Mouse (Mus musculus): Measurements from ENCODE around the gene Pcp4.
"Not testable (repeated sequence)": the region's sequence is repeated elsewhere in the genome, so short reads cannot be mapped to it uniquely, and the experiment has no call there.

Pcp4 gene

GRCm38 (mm10) chr16:96467445-96467844 is at the start of gene Pcp4:
Gene Pcp4 (plus strand): TSS chr16:96467606.
- DNase-seq, result peak; percentile 81

GRCm38 (mm10) chr16:96425044-96425443 is 42.4 kb upstream of the Pcp4 start:
- no peak for DNase-seq

- no peak for DNase-seq
Measured at GRCm38 (mm10) chr16:96426671-96427070, 40.7 kb upstream of the Pcp4 start.

GRCm38 (mm10) chr16:96429046-96429445 is 38.4 kb upstream of the Pcp4 start:
- no peak for DNase-seq

- no peak for DNase-seq
Measured at GRCm38 (mm10) chr16:96433266-96433665, 34.1 kb upstream of the Pcp4 start.

GRCm38 (mm10) chr16:96434024-96434785 is 33.2 kb upstream of the Pcp4 start:
- DNase-seq, result no peak

GRCm38 (mm10) chr16:96438946-96439345 is 28.5 kb upstream of the Pcp4 start:
- no peak for DNase-seq

GRCm38 (mm10) chr16:96439682-96440081 is 27.7 kb upstream of the Pcp4 start:
- DNase-seq, result no peak

GRCm38 (mm10) chr16:96440871-96441270 is 26.5 kb upstream of the Pcp4 start:
- DNase-seq, result no peak

- DNase-seq, result no peak
Measured at GRCm38 (mm10) chr16:96441826-96442225, 25.6 kb upstream of the Pcp4 start.

- DNase-seq, result no peak
Measured at GRCm38 (mm10) chr16:96443468-96443867, 23.9 kb upstream of the Pcp4 start, which contains the start of gene Itgb2l. Gene Itgb2l (minus strand): TSS chr16:96443619.

GRCm38 (mm10) chr16:96450871-96451270 is 16.5 kb upstream of the Pcp4 start:
- not testable (repeated sequence) for DNase-seq

GRCm38 (mm10) chr16:96454086-96454485 is 13.3 kb upstream of the Pcp4 start:
- no peak for DNase-seq

GRCm38 (mm10) chr16:96457612-96458011 is 9.8 kb upstream of the Pcp4 start:
- no peak for DNase-seq

GRCm38 (mm10) chr16:96459356-96459755 is 8.1 kb upstream of the Pcp4 start:
- DNase-seq, result no peak

- no peak for DNase-seq
Measured at GRCm38 (mm10) chr16:96460788-96461187, 6.6 kb upstream of the Pcp4 start.

GRCm38 (mm10) chr16:96468011-96468410 is 605 bp downstream of the Pcp4 start:
- no peak for DNase-seq

GRCm38 (mm10) chr16:96468698-96469097 is 1.3 kb downstream of the Pcp4 start:
- peak; percentile 33 for DNase-seq

- DNase-seq, result no peak
Measured at GRCm38 (mm10) chr16:96469640-96470039, 2.2 kb downstream of the Pcp4 start.

- no peak for DNase-seq
Measured at GRCm38 (mm10) chr16:96472361-96472760, 5.0 kb downstream of the Pcp4 start.

- DNase-seq, result no peak
Measured at GRCm38 (mm10) chr16:96472816-96473215, 5.4 kb downstream of the Pcp4 start.

GRCm38 (mm10) chr16:96474185-96474584 is 6.8 kb downstream of the Pcp4 start:
- DNase-seq, result no peak

- no peak for DNase-seq
Measured at GRCm38 (mm10) chr16:96481791-96482190, 14.4 kb downstream of the Pcp4 start.

GRCm38 (mm10) chr16:96487007-96487684 is 19.7 kb downstream of the Pcp4 start:
- no peak for DNase-seq
